Mouse (Mus musculus) CH12.LX (cell line): ENCODE data around the gene Calml3. TPM values are rescaled to one million over a fixed set of nuclear protein-coding genes. Genes with fewer than 3 reads are reported as not detected.

Experiments
- DNase-seq: peaks from one replicate; pipeline ENCODE4 v3.0.0-alpha.2; 2013; ENCODE audit errors: extremely low read depth
- H3K27ac ChIP-seq: 2 replicates; pipeline ENCODE4 v1.5.1; 2012; ENCODE audit warnings: low read depth, mild to moderate bottlenecking, control low read depth, moderate library complexity; ENCODE audit not compliant: insufficient read depth
- H3K27me3 ChIP-seq: replicated peaks from 2 replicates; pipeline ENCODE3; 2012; ENCODE audit warnings: inconsistent platforms
- H3K36me3 ChIP-seq, 2 experiments: replicated peaks in 1 of 2; 2 replicates each; pipeline versions ENCODE3 to v1.6.1; 2012; ENCODE audit warnings: inconsistent platforms in 1 of 2, low read length in 1 of 2, mild to moderate bottlenecking in 1 of 2, mixed read lengths in 1 of 2, moderate library complexity in 1 of 2; ENCODE audit not compliant: control insufficient read depth in 1 of 2, insufficient read depth in 1 of 2
- H3K4me1 ChIP-seq, 2 experiments: 2 replicates each; pipeline ENCODE4 v1.6.1; 2012; ENCODE audit warnings: inconsistent platforms in 1 of 2, moderate library complexity in 1 of 2; ENCODE audit not compliant: insufficient read depth in 2 of 2, control insufficient read depth in 1 of 2
- H3K4me2 ChIP-seq: 2 replicates; pipeline ENCODE4 v1.6.1; 2012; ENCODE audit warnings: low read depth, mild to moderate bottlenecking, control low read depth; ENCODE audit not compliant: poor library complexity, insufficient read depth, severe bottlenecking
- H3K4me3 ChIP-seq, 3 experiments: fragments of 150-350 bp in 1 of 3; sonication (generic) in 1 of 3; replicated peaks in 1 of 3; 2 replicates each; pipeline versions ENCODE3 to v1.5.1; 2011 to 2012; ENCODE audit warnings: low read depth in 2 of 3, low read length in 2 of 3, mild to moderate bottlenecking in 2 of 3, moderate library complexity in 2 of 3, control low read depth in 1 of 3, improper control_type of control experiment in 1 of 3, inconsistent platforms in 1 of 3, mixed read lengths in 1 of 3; ENCODE audit not compliant: poor library complexity in 1 of 3
- H3K79me2 ChIP-seq: replicated peaks from 2 replicates; pipeline ENCODE4 v1.6.1; 2012; ENCODE audit warnings: mild to moderate bottlenecking, moderate library complexity; ENCODE audit not compliant: control insufficient read depth, poor library complexity, insufficient read depth, severe bottlenecking; ENCODE audit errors: extremely low read depth
- H3K9ac ChIP-seq: 2 replicates; pipeline ENCODE4 v1.6.1; 2012; ENCODE audit warnings: low read depth, mild to moderate bottlenecking, control low read depth, moderate library complexity; ENCODE audit not compliant: insufficient read depth
- H3K9me3 ChIP-seq: replicated peaks from 2 replicates; pipeline ENCODE3; 2012; ENCODE audit warnings: low read length, inconsistent platforms, mixed read lengths
- CHD1 ChIP-seq: IDR thresholded peaks from 2 replicates; pipeline ENCODE4 v1.6.1; 2012; ENCODE audit warnings: low read depth, low read length, improper control_type of control experiment, inconsistent platforms
- CTCF ChIP-seq, 2 experiments: IDR thresholded peaks in 1 of 2; conservative IDR thresholded peaks in 1 of 2; 2 replicates each; pipeline ENCODE4 v1.5.1; 2011 to 2012; ENCODE audit warnings: low read depth in 2 of 2, low read length in 2 of 2, improper control_type of control experiment in 1 of 2, inconsistent platforms in 1 of 2, mild to moderate bottlenecking in 1 of 2, moderate library complexity in 1 of 2
- E2F4 ChIP-seq: IDR thresholded peaks from 2 replicates; pipeline ENCODE4 v1.6.1; 2011; ENCODE audit warnings: low read depth, low read length, improper control_type of control experiment; ENCODE audit not compliant: insufficient replicate concordance
- EP300 ChIP-seq: IDR thresholded peaks from 2 replicates; pipeline ENCODE4 v1.6.1; 2011; ENCODE audit warnings: low read length, improper control_type of control experiment
- HCFC1 ChIP-seq: IDR thresholded peaks from 2 replicates; pipeline ENCODE4 v1.6.1; 2012; ENCODE audit warnings: low read depth, mild to moderate bottlenecking, inconsistent platforms, low read length, improper control_type of control experiment
- IRF4 ChIP-seq: IDR thresholded peaks from 2 replicates; pipeline ENCODE4 v1.6.1; 2014; ENCODE audit warnings: low read depth, mild to moderate bottlenecking, inconsistent platforms, low read length, improper control_type of control experiment
- MAFK ChIP-seq: IDR thresholded peaks from 2 replicates; pipeline ENCODE4 v1.6.1; 2011; ENCODE audit warnings: low read length, improper control_type of control experiment; ENCODE audit not compliant: insufficient replicate concordance
- MAX ChIP-seq: IDR thresholded peaks from 2 replicates; pipeline ENCODE4 v1.6.1; 2011; ENCODE audit warnings: low read length, improper control_type of control experiment
- MYC ChIP-seq: IDR thresholded peaks from 2 replicates; pipeline ENCODE4 v1.6.1; 2011; ENCODE audit warnings: low read depth, mild to moderate bottlenecking, improper control_type of control experiment, low read length
- PAX5 ChIP-seq: IDR thresholded peaks from 2 replicates; pipeline ENCODE4 v1.6.1; 2012; ENCODE audit warnings: low read length, inconsistent platforms, mixed read lengths
- POLR2AphosphoS2 ChIP-seq: IDR thresholded peaks from 2 replicates; pipeline ENCODE4 v1.6.1; 2011; ENCODE audit warnings: low read depth, low read length, improper control_type of control experiment
- RAD21 ChIP-seq: IDR thresholded peaks from 2 replicates; pipeline ENCODE4 v1.6.1; 2011; ENCODE audit warnings: low read depth, mild to moderate bottlenecking, low read length, improper control_type of control experiment, moderate library complexity
- RCOR1 ChIP-seq: conservative IDR thresholded peaks from 2 replicates; pipeline ENCODE4 v1.6.1; 2012; ENCODE audit warnings: low read depth, mild to moderate bottlenecking, inconsistent platforms, low read length, improper control_type of control experiment
- TBP ChIP-seq: conservative IDR thresholded peaks from 2 replicates; pipeline ENCODE4 v1.6.1; 2011; ENCODE audit warnings: low read depth, low read length, improper control_type of control experiment
- UBTF ChIP-seq: IDR thresholded peaks from 2 replicates; pipeline ENCODE4 v1.6.1; 2012; ENCODE audit warnings: low read depth, mild to moderate bottlenecking, inconsistent platforms, low read length, improper control_type of control experiment, moderate library complexity
- ZC3H11A ChIP-seq: IDR thresholded peaks from 2 replicates; pipeline ENCODE4 v1.6.1; 2012; ENCODE audit warnings: low read depth, mild to moderate bottlenecking, inconsistent platforms, low read length, improper control_type of control experiment
- ZMIZ1 ChIP-seq: IDR thresholded peaks from 2 replicates; pipeline ENCODE4 v1.6.1; 2012; ENCODE audit warnings: low read depth, mild to moderate bottlenecking, inconsistent platforms, low read length, improper control_type of control experiment
- dilution Hi-C: fragments of 300-500 bp; cut with MboI; formaldehyde crosslinking; loops from 2 replicates; pipeline ENCODE4 v1.14.3; 2020; ENCODE audit warnings: low sequenced_read_pairs; ENCODE audit not compliant: extremely low pct_unique_long_range_greater_than_20kb, extremely low pct_ligation_motif_present
- in situ Hi-C: fragments of 300-500 bp; cut with MboI; formaldehyde crosslinking; loops from 3 replicates; pipeline ENCODE4 v1.14.3; 2019; ENCODE audit warnings: low sequenced_read_pairs, low pct_ligation_motif_present, low pct_unique_long_range_greater_than_20kb, mixed read lengths
- polyA plus RNA-seq: library from polyadenylated mRNA; unstranded; fragments of >175 nt; gene quantifications from 2 replicates; pipeline ENCODE4 v1.2.1, GENCODE M21; 2012; ENCODE audit warnings: low read depth; ENCODE audit not compliant: insufficient read length
- total RNA-seq, 2 experiments: library from RNA; depleted of rRNA; stranded (reverse); fragments of 300-350 nt in 1 of 2; fragments of >200 nt in 1 of 2; gene quantifications; 2 replicates each; pipeline ENCODE4 v1.2.3; 2012 to 2014

Calml3 gene
- total and polyA plus RNA-seq, 3 experiments = not detected

- Histone ChIP-seq H3K36me3 (no peaks in the 10 kb centered on the region), H3K4me2 (no peak overlapping the region), H3K9ac (no peak overlapping the region), H3K79me2 (no peaks in the 10 kb centered on the region), H3K27ac (no peak overlapping the region), H3K4me3 (no peak overlapping the region), H3K9me3 (no peaks in the 10 kb centered on the region), H3K27me3 (no peaks in the 10 kb centered on the region), H3K4me1 (no peaks in the 10 kb centered on the region; a peak in 1 of 4 replicates)
- in situ Hi-C loops = loop anchor here (25.0 kb wide), 1 partner anchor 120 kb away; no protein-coding TSS in a partner anchor
- dilution Hi-C loops = no loop called here
- no peak for TF ChIP-seq MYC
- no peak for TF ChIP-seq HCFC1
- no peak for TF ChIP-seq CHD1
- no peak for TF ChIP-seq RAD21
- TF ChIP-seq POLR2AphosphoS2 = no peak
- DNase-seq = no peak
These were observed 37.0 kb downstream of the Calml3 start for GRCm38 (mm10) chr13:3767086-3767485.

DNA sequence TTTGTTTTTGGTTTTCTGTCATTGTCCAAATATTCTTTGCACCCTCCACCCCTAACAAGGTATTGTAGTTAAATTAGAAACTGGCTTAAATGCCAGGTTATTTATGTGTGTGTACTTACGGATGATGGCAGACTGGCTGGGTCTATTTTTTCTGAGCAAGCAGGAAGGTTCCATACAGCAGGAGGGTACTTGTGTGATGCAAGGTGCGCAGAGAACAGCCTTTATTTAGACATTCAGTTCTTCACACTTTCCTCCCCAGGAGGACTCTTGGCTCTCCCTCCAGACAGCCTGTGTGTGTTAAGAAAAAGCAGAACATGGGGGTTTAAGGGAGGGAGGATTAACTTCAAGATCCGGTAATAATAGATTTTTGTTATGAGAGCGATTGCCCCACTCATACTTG, 38.3 kb downstream of the Calml3 start:
- DNase-seq = no peak
- no peaks in the 10 kb centered on the region for H3K9me3 ChIP-seq
- H3K27ac ChIP-seq = no peak overlapping the region
- H3K9ac ChIP-seq = no peak overlapping the region
- no peak overlapping the region for H3K4me3 ChIP-seq
- no peaks in the 10 kb centered on the region for H3K36me3 ChIP-seq
- H3K4me2 ChIP-seq = no peak overlapping the region
- no peaks in the 10 kb centered on the region for H3K27me3 ChIP-seq
- in situ Hi-C loops = loop anchor here (25.0 kb wide), 1 partner anchor 122 kb away; no protein-coding TSS in a partner anchor
- no peaks in the 10 kb centered on the region; a peak in 1 of 4 replicates for H3K4me1 ChIP-seq
- dilution Hi-C loops = no loop called here
- no peaks in the 10 kb centered on the region for H3K79me2 ChIP-seq
- TF ChIP-seq MAFK (no peak), RCOR1 (no peak), EP300 (no peak), ZMIZ1 (no peak), PAX5 (no peak), UBTF (no peak), TBP (no peak), E2F4 (no peak), CTCF (conservative IDR thresholded peaks at IDR 0.05 in 1 of 2, IDR thresholded peaks at IDR 0.05 in 1 of 2; ENCODE audit: low read depth in 2 of 2, low read length in 2 of 2) (no peak), MAX (no peak), IRF4 (no peak), ZC3H11A (no peak)
- TF ChIP-seq, all 38 proteins: peak for 0
